Mouse (Mus musculus): ENCODE data around the gene Brca1. TPM values are rescaled to one million over a fixed set of nuclear protein-coding genes. Genes with fewer than 3 reads are reported as not detected.
"Not testable (repeated sequence)": the region's sequence is repeated elsewhere in the genome, so short reads cannot be mapped to it uniquely, and the experiment has no call there.

Gene Brca1
- total RNA-seq, 2 experiments from 2014 or later: 2.8 to 4.7 TPM

- no peak for DNase-seq
- intact Hi-C loops (cut with DNase I): no loop called here
Observed at GRCm38 (mm10) chr11:101544132-101544531, 7.6 kb downstream of the Brca1 start.

- intact Hi-C loops (cut with DNase I): no loop called here
Observed at GRCm38 (mm10) chr11:101543533-101543932, 8.2 kb downstream of the Brca1 start.

GRCm38 (mm10) chr11:101526686-101527085 lies 25.1 kb downstream of the Brca1 start:
- intact Hi-C loops (cut with DNase I): no loop called here
- no peak for DNase-seq

More at GRCm38 (mm10) chr11:101543533-101543932, 8.2 kb downstream of the Brca1 start:
- no peak for DNase-seq

- no peak for DNase-seq
- intact Hi-C loops (cut with DNase I): no loop called here
Observed at GRCm38 (mm10) chr11:101525936-101526595, 25.7 kb downstream of the Brca1 start.

DNA sequence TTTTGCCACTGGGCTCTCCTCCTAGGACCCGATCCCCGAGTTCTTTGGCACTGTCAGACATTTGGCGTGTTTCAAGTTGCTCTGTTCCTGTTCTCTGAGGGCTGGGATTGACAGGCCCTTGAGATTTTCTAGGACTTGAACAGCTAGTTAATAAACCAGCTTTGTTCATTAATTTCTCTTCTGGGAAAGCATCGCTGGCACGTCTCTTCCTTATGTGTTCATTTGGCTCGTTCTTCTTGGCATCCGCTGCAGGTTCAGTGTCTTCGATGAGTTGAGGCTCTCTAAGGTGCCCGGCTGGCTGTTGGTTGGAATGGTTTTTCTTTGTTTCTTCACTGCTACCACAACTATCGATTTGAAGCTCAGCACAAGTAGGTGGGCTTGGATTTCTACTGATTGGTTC lies 26.7 kb downstream of the Brca1 start:
- intact Hi-C loops (cut with DNase I): no loop called here
- no peak for DNase-seq

DNA sequence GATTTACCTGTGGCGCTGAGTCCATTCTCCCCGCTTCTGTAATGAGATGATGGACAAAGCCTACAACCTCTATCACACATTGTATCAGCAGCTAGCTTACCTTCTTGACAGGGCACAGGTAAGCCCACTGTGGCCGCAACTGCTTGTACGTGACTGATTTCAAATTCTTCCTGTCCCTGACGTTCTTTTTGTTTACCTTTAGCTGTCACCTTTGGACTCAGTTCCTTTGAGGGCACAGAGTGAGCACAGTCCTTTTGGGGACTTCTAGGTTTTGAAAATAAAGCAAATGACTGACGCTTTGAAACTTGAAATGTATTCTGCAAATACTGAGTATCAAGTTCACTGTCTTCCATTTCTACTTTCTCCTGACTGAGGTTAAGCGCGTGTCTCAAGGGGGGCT lies 27.3 kb downstream of the Brca1 start:
- intact Hi-C loops (cut with DNase I): no loop called here
- no peak for DNase-seq

- intact Hi-C loops (cut with DNase I): no loop called here
- no peak for DNase-seq
Observed at GRCm38 (mm10) chr11:101519364-101519763, 32.4 kb downstream of the Brca1 start.

DNA sequence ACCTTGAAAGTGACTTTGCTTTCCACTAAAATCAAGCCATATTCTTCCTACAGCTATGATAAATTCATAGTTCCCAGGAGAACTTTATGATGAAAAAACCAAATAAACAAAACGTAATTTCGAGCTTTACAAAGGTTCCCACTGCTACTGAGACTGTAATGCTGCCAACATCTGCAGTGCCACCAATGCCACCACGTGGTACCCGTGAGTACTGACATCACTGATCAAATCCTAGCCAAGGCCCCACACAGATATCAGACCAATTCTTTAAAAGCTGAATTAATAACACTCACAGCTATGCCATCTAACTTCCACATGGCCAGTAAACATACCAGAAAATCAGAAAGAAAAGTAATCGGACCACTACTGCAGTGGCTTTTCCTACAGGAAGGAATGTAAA lies 32.8 kb downstream of the Brca1 start:
- intact Hi-C loops (cut with DNase I): no loop called here
- DNase-seq: peak; percentile 4 to 5

DNA sequence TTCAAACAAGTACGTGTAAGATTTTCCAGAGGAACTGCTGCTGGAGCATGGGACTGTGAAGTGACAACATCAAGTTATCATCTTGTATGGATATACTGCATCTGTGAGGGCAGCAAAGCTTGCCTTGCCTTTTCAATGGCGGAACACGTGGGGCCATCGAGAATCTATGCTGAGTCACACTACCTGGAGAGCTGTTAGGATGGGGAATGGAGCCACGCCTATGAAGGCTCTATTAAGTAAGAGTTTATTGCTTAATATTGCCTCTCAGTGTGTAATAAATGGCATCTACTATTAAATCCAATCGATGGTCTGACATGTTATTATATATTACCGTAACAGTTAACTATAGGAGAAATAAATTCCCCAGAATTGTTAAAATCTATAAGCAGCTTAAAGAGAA lies 44.7 kb downstream of the Brca1 start:
- intact Hi-C loops (cut with DNase I): no loop called here
- DNase-seq: no peak

GRCm38 (mm10) chr11:101506269-101506780 lies 45.4 kb downstream of the Brca1 start:
- no peak for DNase-seq
- intact Hi-C loops (cut with DNase I): no loop called here

DNA sequence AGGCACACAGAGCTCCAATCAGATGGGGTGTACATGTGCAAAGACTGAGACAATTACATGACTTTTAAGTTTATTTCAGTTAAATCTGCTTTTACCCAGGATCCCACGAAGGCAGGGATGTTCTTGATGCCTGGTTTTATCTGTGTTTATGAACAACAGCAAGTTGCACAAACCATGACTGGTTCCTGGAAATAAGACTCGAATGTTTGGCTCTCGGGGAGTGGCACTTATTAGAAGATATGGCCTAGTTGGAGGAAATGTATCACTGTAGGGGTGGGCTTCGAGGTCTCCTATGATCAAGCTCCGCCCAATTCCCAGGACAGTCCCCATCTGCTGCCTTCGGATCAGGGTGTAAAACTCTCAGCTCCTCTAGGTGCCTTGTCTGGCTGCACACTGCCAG lies 65.6 kb downstream of the Brca1 start:
- intact Hi-C loops (cut with DNase I): no loop called here
- DNase-seq: no peak

DNA sequence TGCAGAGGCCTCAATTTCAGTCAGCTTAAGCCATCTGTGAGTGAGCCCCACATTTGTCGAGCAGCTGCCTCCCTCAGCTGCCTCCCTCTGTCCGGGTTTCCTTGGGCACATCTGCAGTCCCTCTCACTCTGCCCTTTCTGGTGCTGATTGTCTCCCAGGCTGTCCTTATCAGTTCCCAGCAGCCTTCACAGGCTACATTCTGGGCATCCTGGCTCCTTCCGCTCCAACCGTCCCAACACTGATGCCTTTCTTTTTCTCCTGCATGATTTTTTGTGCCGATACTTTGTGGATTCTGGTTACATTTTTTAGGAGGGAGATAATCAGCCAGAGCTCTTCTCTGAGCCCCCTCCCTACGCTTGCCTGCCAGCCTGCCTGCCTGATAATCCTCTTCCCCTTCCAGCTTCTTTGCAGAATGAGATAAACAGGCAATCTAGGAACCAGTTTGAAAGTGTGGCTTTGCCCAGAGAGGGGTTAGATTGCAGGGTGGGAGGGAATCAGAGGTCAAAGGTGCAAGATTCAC lies 66.2 kb downstream of the Brca1 start:
- intact Hi-C loops (cut with DNase I): no loop called here
- DNase-seq: no peak

DNA sequence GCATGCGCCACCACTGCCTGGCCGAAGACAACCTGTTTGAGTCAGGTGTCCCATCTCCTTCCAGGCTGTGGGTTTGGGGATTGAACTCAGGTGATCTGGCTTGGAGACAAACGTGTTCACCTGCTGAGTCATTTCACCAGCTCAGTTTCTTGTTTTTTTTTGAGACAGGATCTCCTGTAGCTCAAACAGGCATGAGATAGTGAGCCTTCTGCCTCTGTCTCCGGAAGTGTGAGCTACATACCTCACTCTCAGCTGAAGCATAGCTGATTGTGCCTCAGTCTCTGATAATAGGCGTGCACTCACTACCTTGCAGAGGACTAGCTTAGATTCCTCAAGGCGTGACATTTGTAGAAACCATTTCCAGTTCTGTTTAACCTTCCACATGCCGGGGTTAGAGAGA lies 66.9 kb downstream of the Brca1 start:
- no peak for DNase-seq
- intact Hi-C loops (cut with DNase I): no loop called here

- intact Hi-C loops (cut with DNase I): no loop called here
- no peak for DNase-seq
Observed at GRCm38 (mm10) chr11:101484245-101484644, 67.5 kb downstream of the Brca1 start.

DNA sequence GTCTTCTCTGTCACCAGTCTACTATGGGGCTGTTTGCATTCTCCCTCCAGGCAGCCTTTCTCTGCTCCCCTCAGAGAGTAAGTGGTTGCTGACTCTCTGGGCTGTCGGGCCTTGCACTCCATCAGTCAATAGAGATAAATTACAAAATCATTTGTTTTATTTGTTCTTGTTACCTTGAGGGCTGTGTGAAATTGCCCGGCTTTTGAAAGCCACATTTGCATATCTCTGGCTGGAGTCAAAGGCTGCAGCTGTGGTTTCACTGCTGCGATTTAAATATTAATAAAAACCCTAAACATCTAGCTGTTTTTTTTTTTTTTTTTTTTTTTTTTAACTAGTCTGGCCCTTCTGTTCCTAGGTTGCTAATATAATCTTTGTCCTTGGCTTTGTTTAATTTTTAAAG lies 68.0 kb downstream of the Brca1 start:
- intact Hi-C loops (cut with DNase I): no loop called here
- no peak for DNase-seq

GRCm38 (mm10) chr11:101480912-101481311 lies 70.8 kb downstream of the Brca1 start:
- intact Hi-C loops (cut with DNase I): no loop called here

DNA sequence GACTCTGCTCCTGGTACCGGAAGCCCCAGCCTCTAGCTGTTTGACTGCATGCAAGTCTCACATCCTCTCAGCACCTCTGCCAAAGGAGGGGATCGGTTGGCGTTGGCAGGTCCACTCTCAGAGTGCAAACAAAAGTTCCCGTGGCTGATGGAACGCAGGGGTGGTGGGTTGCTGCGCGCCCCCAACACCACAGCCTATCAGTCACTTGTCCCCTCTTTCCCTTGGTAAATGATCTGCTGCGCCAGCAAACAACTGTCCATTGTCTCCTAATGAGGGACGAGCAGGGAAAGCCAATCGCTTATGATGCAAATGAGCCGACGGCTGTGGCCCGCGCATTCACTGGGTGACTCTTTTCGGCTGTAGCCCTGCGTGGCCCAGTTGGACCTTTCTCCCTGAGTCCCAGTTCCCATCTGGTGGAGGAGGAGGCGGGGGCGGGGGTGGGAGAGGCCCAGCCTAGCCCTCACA lies 72.6 kb downstream of the Brca1 start:
- intact Hi-C loops (cut with DNase I): no loop called here
- DNase-seq: no peak

More at GRCm38 (mm10) chr11:101480912-101481311, 70.8 kb downstream of the Brca1 start:
- no peak for DNase-seq

- DNase-seq: no peak
- intact Hi-C loops (cut with DNase I): no loop called here
Observed at GRCm38 (mm10) chr11:101477552-101478211, 74.1 kb downstream of the Brca1 start.

DNA sequence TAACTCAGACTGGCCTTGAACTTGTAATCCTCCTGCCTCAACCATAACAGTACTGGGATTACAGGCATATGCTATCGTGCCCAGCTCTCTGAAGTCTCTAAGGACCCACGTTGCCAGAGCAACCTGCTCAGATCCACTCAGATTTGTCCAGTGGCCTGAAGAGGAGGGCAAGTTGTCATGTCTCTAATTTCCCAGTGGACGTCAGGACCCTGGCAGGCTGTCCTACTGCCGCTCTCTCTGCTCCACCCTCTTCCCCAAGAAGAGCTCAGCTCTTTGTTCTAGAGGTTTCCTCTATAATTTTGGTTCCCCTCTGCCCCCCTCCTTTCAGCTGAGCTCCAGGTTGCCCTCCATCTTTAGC lies 74.6 kb downstream of the Brca1 start:
- no peak for DNase-seq

DNA sequence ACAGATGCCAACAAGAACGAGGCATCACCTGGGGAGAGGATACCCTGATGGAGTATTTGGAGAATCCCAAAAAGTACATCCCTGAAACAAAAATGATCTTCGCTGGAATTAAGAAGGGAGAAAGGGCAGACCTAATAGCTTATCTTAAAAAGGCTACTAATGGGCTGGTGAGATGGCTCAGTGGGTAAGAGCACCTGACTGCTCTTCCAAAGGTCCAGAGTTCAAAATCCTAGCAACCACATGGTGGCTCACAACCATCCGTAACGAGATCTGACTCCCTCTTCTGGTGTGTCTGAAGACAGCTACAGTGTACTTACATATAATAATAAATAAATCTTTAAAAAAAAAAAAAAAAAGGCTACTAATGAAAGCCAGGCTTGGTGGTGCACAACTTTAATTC lies 75.4 kb downstream of the Brca1 start:
- intact Hi-C loops (cut with DNase I); DNase-seq: not testable (repeated sequence)

More for the DNA sequence above, 74.6 kb downstream of the Brca1 start:
- intact Hi-C loops (cut with DNase I): no loop called here

- no peak for DNase-seq
- intact Hi-C loops (cut with DNase I): no loop called here
Observed at GRCm38 (mm10) chr11:101474298-101474697, 77.5 kb downstream of the Brca1 start.

DNA sequence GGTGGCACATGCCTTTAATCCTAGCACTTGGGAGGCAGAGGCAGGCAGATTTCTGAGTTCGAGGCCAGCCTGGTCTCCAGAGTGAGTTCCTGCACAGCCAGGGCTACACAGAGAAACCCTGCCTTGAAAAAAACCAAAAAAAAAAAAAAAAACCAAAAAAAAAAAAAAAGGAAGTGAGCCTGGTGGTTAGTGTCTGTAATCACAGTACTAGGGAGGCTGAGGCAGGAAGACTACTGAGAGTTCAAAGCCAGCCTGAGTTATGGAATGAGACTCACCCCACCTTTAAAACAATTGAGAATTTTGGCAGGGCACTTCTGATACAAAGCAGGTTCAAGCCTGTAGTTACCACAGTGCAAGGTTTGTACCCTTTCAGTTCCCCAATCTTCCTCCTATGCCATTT lies 78.1 kb downstream of the Brca1 start:
- intact Hi-C loops (cut with DNase I); DNase-seq: not testable (repeated sequence)
